Mouse (Mus musculus) stomach, embryonic 14.5 days (tissue): Measurements from ENCODE around the gene Ank3. TPM values are rescaled to one million over a fixed set of nuclear protein-coding genes. Genes with fewer than 3 reads are reported as not detected.

Source experiments
- ATAC-seq: fragments of 200-750 bp; cut with Nextera tagmentation; 2 replicates; pipeline ENCODE4 v1.8.0; 2017; ENCODE audit warnings: low read depth, moderate TSS enrichment; ENCODE audit not compliant: insufficient number of reproducible peaks, insufficient read depth, low FRiP score
- H3K27ac ChIP-seq: fragments of 300-500 bp; sonication (generic); 2 replicates; pipeline ENCODE4 v1.5.1; 2014; ENCODE audit warnings: mild to moderate bottlenecking, low read length, moderate library complexity, mixed read lengths
- H3K27me3 ChIP-seq: fragments of 300-500 bp; sonication (generic); 2 replicates; pipeline ENCODE4 v1.6.1; 2014; ENCODE audit warnings: low read length, control low read depth, mixed read lengths; ENCODE audit not compliant: control insufficient read depth, insufficient read depth
- H3K36me3 ChIP-seq: fragments of 300-500 bp; sonication (generic); 2 replicates; pipeline ENCODE4 v1.6.1; 2014; ENCODE audit warnings: mild to moderate bottlenecking, control low read depth, low read length, moderate library complexity, mixed read lengths; ENCODE audit not compliant: control insufficient read depth, insufficient read depth
- H3K4me1 ChIP-seq: fragments of 300-500 bp; sonication (generic); 2 replicates; pipeline ENCODE4 v1.6.1; 2014; ENCODE audit warnings: low read length, control low read depth, mixed read lengths; ENCODE audit not compliant: control insufficient read depth, insufficient read depth
- H3K4me2 ChIP-seq: fragments of 300-500 bp; sonication (generic); replicated peaks from 2 replicates; pipeline ENCODE4 v1.6.1; 2014; ENCODE audit warnings: low read depth, low read length, control low read depth
- H3K4me3 ChIP-seq: fragments of 300-500 bp; sonication (generic); 2 replicates; pipeline ENCODE4 v1.5.1; 2014; ENCODE audit warnings: low read depth, low read length, control low read depth
- H3K9ac ChIP-seq: fragments of 300-500 bp; sonication (generic); replicated peaks from 2 replicates; pipeline ENCODE4 v1.6.1; 2014; ENCODE audit warnings: low read depth, mild to moderate bottlenecking, control low read depth, low read length, moderate library complexity, mixed read lengths
- H3K9me3 ChIP-seq: fragments of 300-500 bp; sonication (generic); 2 replicates; pipeline ENCODE4 v1.6.1; 2016; ENCODE audit warnings: low read depth, low read length, control low read depth; ENCODE audit not compliant: control insufficient read depth
- WGBS: fragments of 180-500 bp; shearing (Covaris S2); extraction: QIAGEN DNeasy Blood & Tissue Kit; methylation state at CpG from one replicate; pipeline ENCODE4 v1.1.7; 2014; 5-methylcytosine and 5-hydroxymethylcytosine counted together
- polyA plus RNA-seq: library from polyadenylated mRNA; unstranded; fragments of >200 nt; fragmentation: Nextera tagmentation; extraction: Ambion mirVana; gene quantifications from 2 replicates; pipeline ENCODE4 v1.2.1, GENCODE M21; 2014

Gene Ank3
- polyA plus RNA-seq, 1 experiment from 2014 or later: 46.1 TPM

DNA sequence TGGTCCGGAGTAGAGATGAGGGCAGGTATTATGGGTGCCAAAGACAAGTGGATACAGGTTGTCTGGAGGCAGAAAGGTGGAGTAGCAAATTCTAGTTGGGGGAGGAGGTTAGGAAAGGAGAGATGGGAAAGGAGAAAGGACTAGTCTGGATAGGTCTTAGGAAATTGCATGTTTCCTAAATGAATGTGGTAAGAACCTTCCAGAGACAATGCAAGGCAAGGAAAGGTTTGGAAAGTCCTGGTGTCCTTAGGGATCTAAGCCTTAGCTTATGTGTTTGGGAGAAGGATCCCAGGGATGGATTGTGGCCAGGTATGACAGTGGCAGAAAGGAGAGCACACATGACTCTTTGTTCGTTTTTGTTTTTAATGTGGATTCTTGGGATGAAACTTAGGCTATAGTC is 139.7 kb downstream of the Ank3 start:
- no peaks in the 10 kb centered on the region for H3K9me3 ChIP-seq

DNA sequence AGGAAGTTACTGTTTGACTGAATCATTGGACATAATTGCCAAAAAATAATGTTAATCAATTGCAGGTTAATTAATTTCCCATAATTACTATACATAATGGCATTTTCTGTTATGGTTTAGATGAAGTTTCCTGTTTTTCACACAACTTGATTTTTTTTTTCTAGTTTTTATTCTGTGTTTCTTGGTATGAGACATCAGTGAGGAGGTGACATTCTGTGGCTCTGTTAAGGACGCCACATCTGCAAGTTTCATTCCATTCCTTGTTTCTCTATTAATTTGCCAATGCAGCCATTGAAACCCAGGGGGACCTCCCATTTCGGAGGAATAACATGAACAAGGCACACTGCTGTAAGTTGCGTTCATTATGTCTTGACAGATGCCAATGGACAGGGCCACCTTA is 143.9 kb downstream of the Ank3 start:
- Histone ChIP-seq H3K9ac (no peak overlapping the region), H3K4me3 (no peak overlapping the region), H3K27ac (no peak overlapping the region), H3K4me2 (no peak overlapping the region), H3K36me3 (no peaks in the 10 kb centered on the region), H3K9me3 (no peaks in the 10 kb centered on the region), H3K4me1 (no peaks in the 10 kb centered on the region), H3K27me3 (no peaks in the 10 kb centered on the region)
- ATAC-seq: no peak
- WGBS: 90% methylated on average over 3 of the region's 3 CpGs

More for the DNA sequence above, 139.7 kb downstream of the Ank3 start:
- ATAC-seq: no peak
- H3K36me3 ChIP-seq: no peaks in the 10 kb centered on the region
- no peaks in the 10 kb centered on the region for H3K4me1 ChIP-seq
- H3K27me3 ChIP-seq: no peaks in the 10 kb centered on the region
- H3K4me2 ChIP-seq: no peak overlapping the region
- no peak overlapping the region for H3K4me3 ChIP-seq
- no peak overlapping the region for H3K27ac ChIP-seq
- 78% methylated on average over 2 of the region's 2 CpGs for WGBS
- no peak overlapping the region for H3K9ac ChIP-seq

DNA sequence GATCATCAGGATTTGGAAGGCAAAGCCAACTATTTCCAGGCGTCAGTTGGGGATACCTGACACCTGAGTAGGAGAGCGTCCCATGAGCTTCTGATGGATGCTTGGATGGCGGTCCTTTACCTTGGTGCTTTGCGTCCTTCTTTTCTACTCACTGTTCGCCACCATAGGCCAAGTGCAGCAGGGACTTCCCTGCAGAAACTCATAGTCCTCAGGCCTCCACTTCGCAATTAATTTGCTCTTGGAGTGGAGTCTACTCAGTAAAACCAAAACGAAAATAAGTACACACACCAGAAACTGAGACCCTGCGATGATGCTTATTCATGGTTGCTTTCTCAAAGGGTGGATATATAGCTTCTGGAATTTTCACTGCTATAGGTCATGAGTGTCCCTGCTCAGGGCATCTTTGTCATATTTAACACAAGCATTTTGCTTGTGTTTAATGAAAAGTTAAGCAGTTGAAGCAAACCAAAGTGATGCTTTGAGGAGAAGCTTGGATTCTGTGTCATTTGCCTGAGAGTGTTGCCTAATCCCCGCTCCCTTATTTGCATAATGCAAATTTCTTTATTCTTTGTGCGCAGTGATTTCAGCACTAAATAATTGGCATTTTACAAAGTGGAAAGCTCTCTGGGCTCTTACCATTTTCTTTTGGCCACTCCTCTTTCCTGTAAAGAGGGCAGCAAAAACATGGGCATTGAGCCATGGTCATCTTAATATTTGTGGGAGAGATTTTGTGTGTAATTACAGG is 145.5 kb downstream of the Ank3 start:
- no peaks in the 10 kb centered on the region for H3K4me1 ChIP-seq
- no peak overlapping the region for H3K9ac ChIP-seq
- WGBS: 91% methylated on average over 10 of the region's 10 CpGs
- no peak overlapping the region for H3K4me3 ChIP-seq
- H3K27me3 ChIP-seq: no peaks in the 10 kb centered on the region
- H3K4me2 ChIP-seq: no peak overlapping the region
- H3K27ac ChIP-seq: no peak overlapping the region
- H3K36me3 ChIP-seq: no peaks in the 10 kb centered on the region
- no peaks in the 10 kb centered on the region for H3K9me3 ChIP-seq
- ATAC-seq: no peak

DNA sequence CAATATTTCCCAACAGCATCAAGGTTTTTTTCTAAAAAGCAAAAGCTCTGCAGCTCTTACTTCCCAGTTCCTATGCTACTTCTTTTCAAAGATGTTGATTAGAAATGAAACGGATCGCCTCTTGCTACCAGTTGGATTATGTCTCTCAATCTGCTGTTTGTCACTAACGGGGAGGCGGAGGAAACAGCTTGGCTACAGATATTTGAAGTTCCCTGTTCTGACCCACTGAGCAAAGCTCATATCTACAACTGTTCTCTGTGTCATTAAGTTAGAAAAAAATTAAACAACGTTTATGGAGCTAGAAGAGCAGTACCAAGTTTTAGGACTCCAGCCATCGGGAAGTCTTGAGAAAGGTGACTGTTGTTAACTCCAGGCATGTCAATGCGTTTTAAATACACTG is 146.1 kb downstream of the Ank3 start:
- no peak for ATAC-seq
- H3K4me3 ChIP-seq: no peak overlapping the region
- no peaks in the 10 kb centered on the region for H3K27me3 ChIP-seq
- 79% methylated on average over 7 of the region's 7 CpGs for WGBS
- H3K27ac ChIP-seq: no peak overlapping the region
- no peak overlapping the region for H3K4me2 ChIP-seq
- H3K9me3 ChIP-seq: no peaks in the 10 kb centered on the region
- H3K4me1 ChIP-seq: no peaks in the 10 kb centered on the region
- H3K9ac ChIP-seq: no peak overlapping the region
- H3K36me3 ChIP-seq: no peaks in the 10 kb centered on the region

DNA sequence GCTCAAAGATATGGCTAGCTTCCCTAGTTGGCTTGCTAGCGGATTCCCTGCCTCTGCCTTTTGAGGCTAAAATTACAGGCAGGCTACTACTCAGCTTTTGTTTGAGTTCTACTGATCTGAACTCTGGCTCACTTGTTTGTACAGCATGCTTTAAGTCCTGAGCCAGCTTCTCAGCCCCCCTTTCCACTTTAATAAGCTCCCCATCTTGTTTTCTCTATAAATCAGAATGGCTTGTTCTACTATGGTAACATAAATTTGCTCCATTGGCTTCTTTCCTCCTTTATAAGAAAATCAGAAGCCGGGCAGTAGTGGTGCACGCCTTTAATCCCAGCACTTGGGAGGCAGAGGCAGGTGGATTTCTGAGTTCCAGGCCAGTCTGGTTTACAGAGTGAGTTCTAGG is 147.4 kb downstream of the Ank3 start:
- no peaks in the 10 kb centered on the region for H3K27me3 ChIP-seq

DNA sequence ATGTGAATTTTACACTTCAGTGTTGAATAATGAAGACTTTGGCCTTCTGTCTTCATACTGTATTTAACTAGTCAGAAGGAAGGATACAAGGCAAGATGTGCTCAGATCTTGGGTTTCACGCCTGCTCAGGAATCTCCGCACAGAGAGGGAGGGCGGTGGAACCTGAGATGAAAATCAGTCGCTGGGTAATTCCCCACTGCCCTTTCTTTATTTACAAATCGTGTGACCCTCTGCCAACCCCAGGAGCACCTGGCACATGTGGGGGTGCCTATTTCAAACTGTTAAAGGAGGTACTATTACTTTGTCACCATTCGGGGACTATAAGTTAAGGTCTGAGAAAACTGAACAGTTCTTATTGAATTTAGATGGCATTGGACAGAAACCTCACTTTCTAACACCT is 148.1 kb downstream of the Ank3 start:
- ATAC-seq: no peak
- H3K36me3 ChIP-seq: no peaks in the 10 kb centered on the region
- H3K27me3 ChIP-seq: no peaks in the 10 kb centered on the region
- H3K4me2 ChIP-seq: no peak overlapping the region
- H3K4me3 ChIP-seq: no peak overlapping the region
- H3K27ac ChIP-seq: no peak overlapping the region
- no peaks in the 10 kb centered on the region for H3K9me3 ChIP-seq
- no peaks in the 10 kb centered on the region for H3K4me1 ChIP-seq
- 70% methylated on average over 6 of the region's 6 CpGs for WGBS
- no peak overlapping the region for H3K9ac ChIP-seq

More for the DNA sequence above, 147.4 kb downstream of the Ank3 start:
- no peak overlapping the region for H3K27ac ChIP-seq
- no peak for ATAC-seq
- 85% methylated on average over 3 of the region's 3 CpGs for WGBS
- no peaks in the 10 kb centered on the region for H3K4me1 ChIP-seq
- H3K9me3 ChIP-seq: no peaks in the 10 kb centered on the region
- no peak overlapping the region for H3K4me3 ChIP-seq
- no peak overlapping the region for H3K4me2 ChIP-seq
- H3K36me3 ChIP-seq: no peaks in the 10 kb centered on the region
- H3K9ac ChIP-seq: no peak overlapping the region

DNA sequence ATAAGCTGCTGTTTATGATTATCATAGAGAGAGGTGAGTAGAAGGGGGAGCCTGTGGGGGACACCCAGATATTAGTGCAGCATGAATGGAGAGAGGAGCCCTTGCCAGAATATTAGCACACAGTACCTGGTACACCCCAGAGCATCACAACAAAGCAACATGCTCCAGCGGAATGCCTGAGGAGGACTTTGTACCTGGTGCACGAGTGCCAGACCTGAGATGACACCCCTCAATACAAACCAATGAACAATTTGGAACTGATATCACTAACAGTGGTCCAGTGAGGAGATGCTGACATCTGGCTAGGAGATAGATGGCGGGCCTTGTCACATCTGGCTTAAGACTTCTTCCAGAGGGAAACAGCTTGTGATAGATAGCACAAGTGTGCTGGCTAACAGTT is 150.2 kb downstream of the Ank3 start:
- Histone ChIP-seq H3K9ac (no peak overlapping the region), H3K4me2 (no peak overlapping the region), H3K36me3 (no peaks in the 10 kb centered on the region), H3K27ac (no peak overlapping the region), H3K27me3 (no peaks in the 10 kb centered on the region), H3K9me3 (no peaks in the 10 kb centered on the region), H3K4me3 (no peak overlapping the region), H3K4me1 (no peaks in the 10 kb centered on the region)
- 83% methylated on average over 3 of the region's 3 CpGs for WGBS
- ATAC-seq: no peak

DNA sequence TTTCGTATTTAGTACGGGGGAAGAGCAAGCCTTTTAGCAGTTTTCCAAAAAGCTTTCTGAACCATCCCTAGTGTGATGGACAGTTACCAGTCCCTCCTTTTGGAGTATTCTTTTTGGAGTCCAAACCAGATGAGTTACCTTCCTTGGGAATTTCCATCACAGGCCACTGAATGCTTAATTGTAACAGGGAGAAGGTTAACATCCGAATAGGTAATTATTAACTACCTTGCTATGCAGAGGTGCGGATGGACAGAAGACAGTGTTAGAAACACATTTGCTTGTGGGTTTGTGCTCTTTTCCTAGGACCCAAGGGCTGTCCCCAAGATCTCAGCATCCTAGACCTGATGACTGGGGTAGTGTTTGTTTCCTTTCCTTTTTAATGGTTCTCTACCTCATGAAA is 150.6 kb downstream of the Ank3 start:
- WGBS: 82% methylated on average over 4 of the region's 4 CpGs
- Histone ChIP-seq H3K4me1 (no peaks in the 10 kb centered on the region), H3K9ac (no peak overlapping the region), H3K9me3 (no peaks in the 10 kb centered on the region), H3K27me3 (no peaks in the 10 kb centered on the region), H3K4me2 (no peak overlapping the region), H3K36me3 (no peaks in the 10 kb centered on the region), H3K27ac (no peak overlapping the region), H3K4me3 (no peak overlapping the region)
- no peak for ATAC-seq

DNA sequence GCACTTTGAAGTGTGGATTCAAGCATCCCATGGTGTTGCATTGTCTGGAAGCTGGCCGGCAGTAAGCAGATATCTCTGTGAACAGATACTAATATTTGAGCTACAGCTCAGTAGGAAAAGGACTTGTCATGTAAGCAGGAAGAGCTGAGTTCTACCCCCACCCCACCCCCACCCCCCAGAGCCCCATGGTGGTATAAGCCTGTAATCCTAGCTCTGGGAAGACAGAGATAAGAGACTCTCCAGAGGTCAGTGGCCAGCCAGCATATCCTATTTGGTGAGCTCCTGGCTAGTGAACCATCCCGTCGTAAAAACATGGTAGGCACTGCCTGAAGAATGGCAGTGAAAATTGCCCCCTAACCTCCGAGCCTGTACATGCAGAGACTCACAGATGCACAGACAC is 152.3 kb downstream of the Ank3 start:
- no peaks in the 10 kb centered on the region for H3K27me3 ChIP-seq
- no peaks in the 10 kb centered on the region for H3K4me1 ChIP-seq
- no peak overlapping the region for H3K4me2 ChIP-seq
- H3K4me3 ChIP-seq: no peak overlapping the region
- H3K27ac ChIP-seq: no peak overlapping the region
- H3K9ac ChIP-seq: no peak overlapping the region
- H3K36me3 ChIP-seq: no peaks in the 10 kb centered on the region
- H3K9me3 ChIP-seq: no peaks in the 10 kb centered on the region
- WGBS: 57% methylated on average over 4 of the region's 4 CpGs
- ATAC-seq: no peak
